Mouse (Mus musculus) ES-E14 (cell line): ENCODE results near the gene Senp1. TPM values are rescaled to one million over a fixed set of nuclear protein-coding genes. Genes with fewer than 3 reads are reported as not detected.

Experiments
- DNase-seq: peaks from one replicate; pipeline ENCODE4 v3.0.0-alpha.2; 2013; ENCODE audit warnings: low read depth, low spot score
- H3K27ac ChIP-seq: 2 replicates; pipeline ENCODE4 v1.5.1; 2012; ENCODE audit warnings: low read depth, mild to moderate bottlenecking, low read length, moderate library complexity, mixed read lengths; ENCODE audit not compliant: poor library complexity, insufficient read depth, severe bottlenecking
- H3K36me3 ChIP-seq: 2 replicates; pipeline ENCODE4 v1.6.1; 2012; ENCODE audit warnings: mild to moderate bottlenecking, low read length, moderate library complexity, mixed read lengths; ENCODE audit not compliant: control insufficient read depth, poor library complexity, insufficient read depth, severe bottlenecking
- H3K4me1 ChIP-seq, 2 experiments: fragments of 150-350 bp in 1 of 2; sonication (generic) in 1 of 2; 2 replicates each; pipeline ENCODE4 v1.6.1; 2012; ENCODE audit warnings: low read length in 2 of 2, mild to moderate bottlenecking in 1 of 2, mixed read lengths in 1 of 2; ENCODE audit not compliant: control insufficient read depth in 2 of 2, insufficient read depth in 2 of 2, poor library complexity in 1 of 2
- H3K4me3 ChIP-seq, 2 experiments: fragments of 150-350 bp in 1 of 2; sonication (generic) in 1 of 2; 2 replicates each; pipeline ENCODE4 v1.5.1; 2012; ENCODE audit warnings: low read length in 2 of 2, low read depth in 1 of 2, mild to moderate bottlenecking in 1 of 2, mixed read lengths in 1 of 2; ENCODE audit not compliant: insufficient read depth in 1 of 2, poor library complexity in 1 of 2, severe bottlenecking in 1 of 2
- H3K9ac ChIP-seq: 2 replicates; pipeline ENCODE4 v1.6.1; 2012; ENCODE audit warnings: low read depth, mild to moderate bottlenecking, low read length, mixed read lengths; ENCODE audit not compliant: poor library complexity, insufficient read depth, severe bottlenecking
- H3K9me3 ChIP-seq: fragments of 150-350 bp; sonication (generic); 2 replicates; pipeline ENCODE4 v1.6.1; 2012; ENCODE audit warnings: low read depth, mild to moderate bottlenecking, low read length; ENCODE audit not compliant: control insufficient read depth, insufficient read depth
- CHD2 ChIP-seq: IDR thresholded peaks from 2 replicates; pipeline ENCODE4 v1.6.1; 2014; ENCODE audit warnings: mild to moderate bottlenecking, low read depth, low read length, inconsistent platforms
- HCFC1 ChIP-seq: IDR thresholded peaks from 2 replicates; pipeline ENCODE4 v1.6.1; 2012; ENCODE audit warnings: low read length, inconsistent platforms, borderline replicate concordance; ENCODE audit not compliant: insufficient read depth
- MAFK ChIP-seq: IDR thresholded peaks from 2 replicates; pipeline ENCODE4 v1.6.1; 2014; ENCODE audit warnings: mild to moderate bottlenecking, low read depth, low read length, inconsistent platforms; ENCODE audit not compliant: insufficient read depth
- ZC3H11A ChIP-seq: IDR thresholded peaks from 2 replicates; pipeline ENCODE4 v1.6.1; 2012; ENCODE audit warnings: low read depth, mild to moderate bottlenecking, inconsistent platforms, low read length, borderline replicate concordance
- ZNF384 ChIP-seq: IDR thresholded peaks from 2 replicates; pipeline ENCODE4 v1.6.1; 2012; ENCODE audit warnings: low read depth, low read length, inconsistent platforms
- in situ Hi-C, 2 experiments: fragments of 600-800 bp; cut with MboI; formaldehyde crosslinking; loops; one replicate each; pipeline ENCODE4 v1.15.1; 2025; ENCODE audit warnings: low sequenced_read_pairs in 2 of 2, inconsistent platforms in 1 of 2; ENCODE audit not compliant: unreplicated experiment in 2 of 2
- total RNA-seq: library from RNA; depleted of rRNA; stranded (reverse); fragments of 300-350 nt; gene quantifications from 2 replicates; pipeline ENCODE4 v1.2.3, GENCODE M21; 2012

Gene Senp1
- total RNA-seq, 1 experiment = 27.2 TPM

DNA sequence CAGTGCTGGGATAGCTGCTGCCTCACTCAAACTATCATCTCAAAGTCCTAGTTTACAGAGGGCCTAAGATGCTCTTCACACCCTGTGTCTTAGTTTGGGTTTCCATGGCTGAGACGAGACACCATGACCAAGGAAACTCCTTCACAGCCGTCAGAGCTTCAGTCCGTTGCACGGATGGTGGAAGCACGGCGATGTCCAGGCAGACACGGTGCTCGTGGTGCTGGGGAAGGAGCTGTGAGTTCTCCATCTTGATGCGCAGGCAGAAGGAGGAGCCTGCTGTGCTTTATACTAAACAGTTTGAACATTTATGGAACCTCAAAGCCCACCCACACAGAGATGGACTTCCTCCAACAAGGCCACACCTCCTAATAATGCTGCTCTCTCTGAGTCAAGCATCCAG is 43.3 kb upstream of the Senp1 start:
- in situ Hi-C loops = no loop called here
- peaks cover 26% of the 10 kb centered on the region; the same call in 1 of the 2 replicates for H3K36me3 ChIP-seq

GRCm38 (mm10) chr15:98135671-98136070 is 42.1 kb upstream of the Senp1 start:
- Histone ChIP-seq H3K4me3 (no peak overlapping the region), H3K4me1 (peaks cover 0 to 4% of the 10 kb centered on the region in 2 experiments; a peak in 1 of 4 replicates), H3K9me3 (no peaks in the 10 kb centered on the region), H3K36me3 (peaks cover 28% of the 10 kb centered on the region; the same call in 1 of the 2 replicates), H3K27ac (no peak overlapping the region), H3K9ac (no peak overlapping the region)
- DNase-seq = no peak
- in situ Hi-C loops = no loop called here
- TF ChIP-seq HCFC1 (no peak), CHD2 (no peak), ZNF384 (no peak), MAFK (no peak), ZC3H11A (no peak)

More for the DNA sequence above, 43.3 kb upstream of the Senp1 start:
- no peak overlapping the region for H3K4me3 ChIP-seq
- no peak overlapping the region for H3K9ac ChIP-seq
- no peak for DNase-seq
- no peaks in the 10 kb centered on the region for H3K9me3 ChIP-seq
- H3K27ac ChIP-seq = no peak overlapping the region
- TF ChIP-seq CHD2 = no peak
- TF ChIP-seq HCFC1 = no peak
- TF ChIP-seq ZC3H11A = no peak
- TF ChIP-seq MAFK = no peak
- TF ChIP-seq ZNF384 = no peak
- peaks cover 0 to 2% of the 10 kb centered on the region in 2 experiments; a peak in 1 of 4 replicates for H3K4me1 ChIP-seq

GRCm38 (mm10) chr15:98134666-98135065 is 41.1 kb upstream of the Senp1 start:
- no peak for DNase-seq
- Histone ChIP-seq H3K4me1 (0 out of 4 replicates have a peak, but pooled peaks cover 0 to 4% of the 10 kb centered on the region in 2 experiments), H3K4me3 (no peak overlapping the region), H3K9ac (no peak overlapping the region), H3K9me3 (no peaks in the 10 kb centered on the region), H3K36me3 (peaks cover 28% of the 10 kb centered on the region; the same call in 1 of the 2 replicates), H3K27ac (no peak overlapping the region)
- in situ Hi-C loops = no loop called here
- TF ChIP-seq HCFC1 (no peak), CHD2 (no peak), MAFK (no peak), ZNF384 (no peak), ZC3H11A (no peak)

GRCm38 (mm10) chr15:98134034-98134433 is 40.5 kb upstream of the Senp1 start:
- peaks cover 28% of the 10 kb centered on the region; the same call in 1 of the 2 replicates for H3K36me3 ChIP-seq
- no peak overlapping the region for H3K4me3 ChIP-seq
- 0 out of 4 replicates have a peak, but pooled peaks cover 0 to 4% of the 10 kb centered on the region in 2 experiments for H3K4me1 ChIP-seq
- no peak overlapping the region for H3K9ac ChIP-seq
- DNase-seq = no peak
- H3K9me3 ChIP-seq = no peaks in the 10 kb centered on the region
- TF ChIP-seq HCFC1 = no peak
- no peak for TF ChIP-seq MAFK
- no peak for TF ChIP-seq CHD2
- no peak for TF ChIP-seq ZNF384
- no peak for TF ChIP-seq ZC3H11A
- in situ Hi-C loops = no loop called here
- H3K27ac ChIP-seq = no peak overlapping the region

DNA sequence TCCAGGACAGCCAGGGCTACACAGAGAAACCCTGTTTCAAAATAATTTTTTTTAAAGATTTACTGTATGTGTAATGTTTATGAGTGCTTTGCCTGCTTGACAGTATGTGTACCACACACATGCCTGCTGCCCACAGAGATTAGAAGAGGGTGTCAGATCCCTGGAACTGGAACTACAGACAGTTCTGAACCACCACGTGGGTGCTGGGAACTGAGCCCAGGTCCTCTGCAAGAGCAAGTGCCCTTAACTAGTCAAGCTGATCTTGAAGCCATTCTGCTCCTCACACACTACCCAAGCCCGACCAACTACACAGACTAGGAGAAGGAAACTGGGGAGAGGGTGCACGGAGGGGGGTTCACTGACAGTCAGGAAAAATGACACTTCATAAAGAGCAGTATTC is 39.9 kb upstream of the Senp1 start:
- H3K9ac ChIP-seq = no peak overlapping the region
- H3K4me1 ChIP-seq = 0 out of 4 replicates have a peak, but pooled peaks cover 0 to 5% of the 10 kb centered on the region in 2 experiments
- in situ Hi-C loops = no loop called here
- H3K4me3 ChIP-seq = no peak overlapping the region
- no peak for DNase-seq
- H3K27ac ChIP-seq = no peak overlapping the region
- H3K9me3 ChIP-seq = no peaks in the 10 kb centered on the region
- TF ChIP-seq ZC3H11A (no peak), CHD2 (no peak), MAFK (no peak), HCFC1 (no peak), ZNF384 (no peak)
- peaks cover 28% of the 10 kb centered on the region; the same call in 1 of the 2 replicates for H3K36me3 ChIP-seq
